Mouse (Mus musculus) hindbrain, embryonic 11.5 days (tissue): ENCODE measurements around the gene Vps37b. TPM values are rescaled to one million over a fixed set of nuclear protein-coding genes. Genes with fewer than 3 reads are reported as not detected.

ENCODE experiments used
- ATAC-seq: fragments of 200-750 bp; cut with Nextera tagmentation; 2 replicates; pipeline ENCODE4 v1.8.0; 2017; ENCODE audit warnings: mild to moderate bottlenecking, moderate TSS enrichment, moderate library complexity; ENCODE audit not compliant: low FRiP score
- DNase-seq: peaks from one replicate; pipeline ENCODE4 v3.0.0-alpha.2; 2015; ENCODE audit warnings: low spot score
- H3K27ac ChIP-seq: fragments of 300-500 bp; sonication (generic); 2 replicates; pipeline ENCODE4 v1.5.1; 2014; ENCODE audit warnings: mild to moderate bottlenecking, low read depth, low read length
- H3K27me3 ChIP-seq: fragments of 300-500 bp; sonication (generic); 2 replicates; pipeline ENCODE4 v1.6.1; 2014; ENCODE audit warnings: mild to moderate bottlenecking, low read length, moderate library complexity, mixed read lengths; ENCODE audit not compliant: control insufficient read depth, insufficient read depth
- H3K36me3 ChIP-seq: fragments of 300-500 bp; sonication (generic); 2 replicates; pipeline ENCODE4 v1.6.1; 2014; ENCODE audit warnings: mild to moderate bottlenecking, low read length, moderate library complexity, mixed read lengths; ENCODE audit not compliant: control insufficient read depth, insufficient read depth
- H3K4me1 ChIP-seq: fragments of 300-500 bp; sonication (generic); replicated peaks from 2 replicates; pipeline ENCODE4 v1.6.1; 2014; ENCODE audit warnings: low read length, mixed read lengths; ENCODE audit not compliant: control insufficient read depth, insufficient read depth
- H3K4me2 ChIP-seq: fragments of 300-500 bp; sonication (generic); replicated peaks from 2 replicates; pipeline ENCODE4 v1.6.1; 2014; ENCODE audit warnings: mild to moderate bottlenecking, low read depth, low read length
- H3K4me3 ChIP-seq: fragments of 300-500 bp; sonication (generic); 2 replicates; pipeline ENCODE4 v1.5.1; 2014; ENCODE audit warnings: low read depth, low read length
- H3K9ac ChIP-seq: fragments of 300-500 bp; sonication (generic); 2 replicates; pipeline ENCODE4 v1.6.1; 2014; ENCODE audit warnings: low read depth, low read length
- H3K9me3 ChIP-seq: fragments of 300-500 bp; sonication (generic); 2 replicates; pipeline ENCODE4 v1.6.1; 2016; ENCODE audit warnings: low read length; ENCODE audit not compliant: control insufficient read depth
- WGBS: fragments of 180-500 bp; shearing (Covaris S2); extraction: QIAGEN DNeasy Blood & Tissue Kit; methylation state at CpG from one replicate; pipeline ENCODE4 v1.1.7; 2014; 5-methylcytosine and 5-hydroxymethylcytosine counted together
- polyA plus RNA-seq: library from polyadenylated mRNA; unstranded; fragments of >200 nt; fragmentation: Nextera tagmentation; extraction: Ambion mirVana; gene quantifications from 2 replicates; pipeline ENCODE4 v1.2.1, GENCODE M21; 2014

Vps37b gene
- polyA plus RNA-seq, 1 experiment from 2014 or later = 38.3 TPM

DNA sequence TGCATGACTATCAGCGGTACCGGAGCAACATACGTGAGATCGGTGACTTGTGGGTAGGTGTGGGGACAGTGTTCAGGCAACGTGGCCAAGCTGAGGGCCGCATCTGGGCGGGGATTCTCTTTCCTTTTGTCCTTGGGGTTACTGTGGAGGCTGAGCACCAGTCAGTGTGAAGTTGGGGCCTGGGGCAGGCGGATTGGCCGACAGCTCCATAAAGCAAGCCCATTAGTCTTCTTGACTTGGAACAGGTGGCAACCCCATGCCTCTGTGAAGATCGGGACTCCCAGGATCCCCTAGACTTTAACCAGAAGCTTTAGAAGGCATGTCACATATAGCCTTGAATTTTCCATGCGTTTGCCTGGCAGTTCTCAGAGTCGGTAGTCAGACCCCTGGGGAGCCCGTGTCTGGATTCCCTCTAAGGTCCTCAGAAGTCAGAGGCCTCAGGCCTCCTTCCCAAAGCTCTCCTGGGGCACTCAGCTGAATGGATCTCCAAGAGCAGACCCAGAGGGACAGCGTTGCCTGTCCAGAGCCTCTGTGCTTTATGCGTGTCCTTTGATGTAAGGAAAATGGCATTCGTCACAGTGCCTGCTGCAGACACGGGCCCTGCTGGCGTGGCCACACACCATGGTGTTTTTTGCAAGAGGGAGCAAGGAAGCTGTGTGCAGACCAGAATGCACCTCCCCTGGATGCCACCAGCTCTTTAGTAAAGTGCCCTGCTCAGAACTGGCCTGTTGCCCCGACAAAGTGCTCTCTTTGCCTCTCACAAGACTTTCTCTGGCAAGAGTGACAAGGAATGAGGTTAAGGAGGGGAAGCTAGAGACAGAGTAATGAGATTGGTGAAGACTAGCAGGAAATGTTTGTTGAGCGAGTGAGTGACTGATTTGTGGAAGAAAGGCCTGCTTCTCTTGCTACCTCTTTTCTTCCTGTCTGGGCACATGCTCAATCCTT lies 41.9 kb downstream of the Vps37b start:
- Histone ChIP-seq H3K9ac (no peak overlapping the region), H3K4me1 (peaks cover 8% of the 10 kb centered on the region; the same call in 1 of the 2 replicates), H3K9me3 (no peaks in the 10 kb centered on the region), H3K36me3 (no peaks in the 10 kb centered on the region), H3K4me2 (no peak overlapping the region), H3K4me3 (no peak overlapping the region), H3K27me3 (peaks cover 14% of the 10 kb centered on the region; the same call in 1 of the 2 replicates), H3K27ac (no peak overlapping the region)
- DNase-seq (peak; percentile 59), ATAC-seq (peak; percentile 72)
- 48% methylated on average over 20 of the region's 20 CpGs for WGBS

DNA sequence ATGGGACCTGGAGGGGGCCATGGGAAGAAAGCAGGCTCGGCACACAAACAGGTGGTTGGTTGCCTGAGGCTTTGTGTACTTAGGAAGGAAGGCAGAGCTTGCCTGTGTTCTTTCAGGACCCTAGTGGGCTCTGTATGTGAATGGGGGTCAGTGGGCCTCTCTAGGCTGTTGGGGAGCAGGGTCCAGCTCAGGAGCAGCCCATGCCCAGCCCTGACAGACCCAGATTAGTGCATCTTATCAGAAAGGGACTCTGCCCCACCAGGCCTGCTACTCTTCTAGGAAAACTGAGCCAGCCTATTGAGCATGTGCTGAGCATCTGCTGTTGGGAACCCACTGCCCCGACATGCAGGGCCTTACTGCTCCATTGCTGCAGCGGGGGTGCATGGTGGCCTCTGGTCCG lies 44.6 kb downstream of the Vps37b start:
- 86% methylated on average over 4 of the region's 4 CpGs for WGBS
- Histone ChIP-seq H3K9me3 (no peaks in the 10 kb centered on the region), H3K4me3 (no peak overlapping the region), H3K4me2 (no peak overlapping the region), H3K27ac (no peak overlapping the region), H3K4me1 (peaks cover 8% of the 10 kb centered on the region; the same call in 1 of the 2 replicates), H3K36me3 (no peaks in the 10 kb centered on the region), H3K27me3 (peaks cover 12% of the 10 kb centered on the region; the same call in 1 of the 2 replicates), H3K9ac (no peak overlapping the region)
- DNase-seq = no peak
- ATAC-seq = no peak

DNA sequence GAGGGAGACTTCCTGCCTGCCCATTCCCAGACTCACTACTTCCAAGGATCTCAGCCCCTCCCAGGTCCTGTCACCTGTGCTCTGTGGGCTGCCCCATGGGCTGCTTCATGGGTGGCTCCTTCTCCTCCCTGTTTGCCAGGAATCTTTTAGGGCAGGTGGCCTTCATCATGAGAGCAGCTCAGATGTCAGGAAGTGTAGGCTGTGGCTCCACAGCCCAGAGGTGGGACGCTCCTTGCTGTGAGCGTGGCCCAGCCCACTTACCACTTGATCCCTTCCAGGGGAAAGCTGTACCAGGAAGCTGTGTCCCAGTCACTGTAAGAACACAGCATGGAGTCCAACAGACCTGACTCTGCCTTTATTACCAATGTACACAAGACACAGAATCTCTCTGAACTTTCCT lies 45.1 kb downstream of the Vps37b start:
- Histone ChIP-seq H3K4me1 (peaks cover 8% of the 10 kb centered on the region; the same call in 1 of the 2 replicates), H3K27me3 (peaks cover 8% of the 10 kb centered on the region; the same call in 1 of the 2 replicates), H3K36me3 (no peaks in the 10 kb centered on the region), H3K9ac (no peak overlapping the region), H3K27ac (no peak overlapping the region), H3K4me3 (no peak overlapping the region), H3K9me3 (no peaks in the 10 kb centered on the region), H3K4me2 (no peak overlapping the region)
- ATAC-seq = no peak
- no peak for DNase-seq
- 83% methylated on average over 2 of the region's 2 CpGs for WGBS

DNA sequence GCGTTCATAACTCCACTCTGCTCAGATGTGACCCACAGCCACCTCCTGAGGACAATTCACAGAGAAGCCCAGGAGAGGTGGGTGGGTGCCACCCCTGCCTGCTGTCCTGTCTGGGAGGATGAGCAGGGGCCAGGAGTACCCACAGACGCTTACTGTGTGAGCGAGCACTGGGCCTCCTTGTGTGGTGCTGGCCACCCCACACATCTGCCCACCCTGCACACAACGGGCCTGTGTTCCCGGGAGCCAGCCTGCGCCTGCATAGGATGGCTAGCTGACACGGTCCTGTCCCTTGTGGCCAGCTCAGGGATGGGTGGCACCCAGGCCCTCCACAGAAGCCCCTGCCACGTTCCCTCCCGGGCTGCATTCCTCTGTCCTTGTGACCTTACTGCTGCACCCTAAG lies 46.6 kb downstream of the Vps37b start:
- Histone ChIP-seq H3K4me1 (peaks cover 4% of the 10 kb centered on the region; the same call in 1 of the 2 replicates), H3K9ac (no peak overlapping the region), H3K27ac (no peak overlapping the region), H3K27me3 (peaks cover 8% of the 10 kb centered on the region; the same call in 1 of the 2 replicates), H3K36me3 (no peaks in the 10 kb centered on the region), H3K4me3 (no peak overlapping the region), H3K9me3 (no peaks in the 10 kb centered on the region), H3K4me2 (no peak overlapping the region)
- ATAC-seq (no peak), DNase-seq (no peak)
- WGBS = 81% methylated on average over 9 of the region's 9 CpGs

DNA sequence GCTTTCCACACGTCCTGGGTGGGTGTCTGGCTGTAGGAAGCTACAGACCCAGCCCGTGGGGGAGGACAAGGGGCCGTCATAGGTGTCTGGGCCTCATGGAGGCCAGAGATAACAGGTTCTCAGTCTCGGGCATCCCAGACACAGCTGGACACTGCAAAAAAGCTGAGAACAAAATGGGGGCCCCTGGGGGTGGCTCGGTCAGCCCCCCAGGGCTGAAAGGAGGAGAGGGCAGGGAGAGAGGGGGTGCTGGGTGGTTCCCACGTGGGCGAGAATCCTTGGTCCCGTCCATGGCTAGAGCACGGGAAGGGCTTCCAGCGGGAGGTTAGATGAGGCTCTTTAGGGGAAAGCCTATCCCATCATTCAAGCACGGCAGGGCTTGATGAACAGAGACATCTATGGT lies 49.2 kb downstream of the Vps37b start:
- H3K27ac ChIP-seq = no peak overlapping the region
- no peaks in the 10 kb centered on the region for H3K9me3 ChIP-seq
- DNase-seq = no peak
- no peak for ATAC-seq
- no peak overlapping the region for H3K9ac ChIP-seq
- H3K4me2 ChIP-seq = no peak overlapping the region
- H3K36me3 ChIP-seq = no peaks in the 10 kb centered on the region
- H3K4me1 ChIP-seq = no peaks in the 10 kb centered on the region
- peaks cover 7% of the 10 kb centered on the region; the same call in 1 of the 2 replicates for H3K27me3 ChIP-seq
- H3K4me3 ChIP-seq = no peak overlapping the region
- 79% methylated on average over 11 of the region's 11 CpGs for WGBS

DNA sequence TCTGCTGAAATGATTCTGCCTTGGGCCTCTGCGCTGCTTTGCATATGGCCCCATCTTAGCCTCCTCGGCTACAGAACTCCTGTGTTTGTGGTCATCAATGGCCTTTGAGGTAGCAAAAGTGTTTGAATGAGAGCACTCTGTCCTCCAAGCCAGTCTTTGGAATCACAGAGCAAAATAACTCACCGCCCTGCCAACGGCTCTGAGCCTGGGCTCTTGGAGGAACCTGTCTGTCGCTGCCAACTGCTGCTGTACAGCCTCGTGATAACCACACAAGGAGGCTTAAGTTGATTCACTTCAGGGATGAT lies 50.9 kb downstream of the Vps37b start:
- 88% methylated on average over 6 of the region's 6 CpGs for WGBS
- Histone ChIP-seq H3K9ac (no peak overlapping the region), H3K27me3 (peaks cover 6% of the 10 kb centered on the region), H3K4me2 (no peak overlapping the region), H3K4me1 (no peaks in the 10 kb centered on the region; the same call in 1 of the 2 replicates), H3K36me3 (no peaks in the 10 kb centered on the region), H3K27ac (no peak overlapping the region), H3K4me3 (no peak overlapping the region), H3K9me3 (no peaks in the 10 kb centered on the region)
- DNase-seq = no peak
- no peak for ATAC-seq

DNA sequence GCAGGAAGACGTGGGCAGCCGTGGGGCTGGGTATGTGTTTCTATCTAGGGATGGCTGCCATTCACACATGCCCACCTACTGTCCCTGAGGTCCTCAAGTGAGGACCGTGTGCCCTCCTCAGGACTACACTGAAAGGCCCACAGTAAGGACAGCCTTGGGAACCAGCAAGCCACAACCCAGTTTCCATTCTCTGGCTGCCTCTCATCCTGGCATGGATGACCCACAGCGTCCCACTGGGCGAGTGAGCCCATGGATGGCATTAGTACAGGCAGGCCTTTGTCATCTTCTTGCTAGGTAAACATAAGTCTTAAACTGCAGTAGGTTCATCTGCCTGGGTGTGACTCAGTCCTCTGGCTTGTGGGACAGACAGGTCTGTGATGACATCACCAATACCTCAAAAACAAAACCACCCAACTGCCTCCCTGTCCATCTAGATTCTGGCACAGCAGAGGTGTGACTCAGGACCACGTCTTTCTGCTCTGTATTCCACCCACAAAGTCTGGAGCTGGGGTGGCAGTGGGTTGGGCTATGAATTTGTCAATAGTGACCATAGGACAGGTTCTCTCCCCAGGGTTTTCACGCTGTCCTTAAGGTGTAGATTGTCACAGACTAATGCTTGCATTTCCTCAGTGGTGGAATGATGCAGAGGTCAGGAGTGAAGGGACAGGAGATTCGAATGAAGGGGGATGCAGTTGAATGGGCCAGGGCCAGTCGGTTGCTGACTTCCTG lies 51.4 kb downstream of the Vps37b start:
- WGBS = 86% methylated on average over 9 of the region's 9 CpGs

DNA sequence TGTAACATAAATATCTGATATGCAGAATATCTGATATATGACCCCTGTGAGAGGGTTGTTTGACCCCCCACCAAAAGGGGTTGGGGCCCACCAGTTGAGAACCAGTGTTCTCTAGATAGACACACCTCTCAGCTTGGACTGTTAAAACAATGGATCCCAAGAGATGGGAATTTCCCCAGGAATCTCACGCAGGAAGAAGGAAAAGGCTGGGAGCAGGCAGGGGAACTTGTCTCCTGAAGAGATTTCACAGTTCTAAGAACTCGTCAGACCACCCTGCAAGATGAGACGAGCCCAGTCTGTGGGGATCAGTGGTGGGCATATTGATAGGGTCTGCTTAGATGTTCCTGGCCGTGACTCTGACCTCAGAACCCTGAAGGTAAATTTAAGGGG lies 52.1 kb downstream of the Vps37b start:
- Histone ChIP-seq H3K4me2 (no peak overlapping the region), H3K36me3 (no peaks in the 10 kb centered on the region), H3K9ac (no peak overlapping the region), H3K4me1 (no peaks in the 10 kb centered on the region; the same call in 1 of the 2 replicates), H3K4me3 (no peak overlapping the region), H3K9me3 (no peaks in the 10 kb centered on the region), H3K27me3 (peaks cover 6% of the 10 kb centered on the region), H3K27ac (no peak overlapping the region)
- DNase-seq (no peak), ATAC-seq (no peak)
- 62% methylated on average over 4 of the region's 4 CpGs for WGBS

More for the DNA sequence above, 51.4 kb downstream of the Vps37b start:
- Histone ChIP-seq H3K36me3 (no peaks in the 10 kb centered on the region), H3K9me3 (no peaks in the 10 kb centered on the region), H3K27me3 (peaks cover 8% of the 10 kb centered on the region), H3K27ac (no peak overlapping the region), H3K9ac (no peak overlapping the region), H3K4me3 (no peak overlapping the region), H3K4me2 (no peak overlapping the region), H3K4me1 (no peaks in the 10 kb centered on the region; the same call in 1 of the 2 replicates)
- no peak for DNase-seq
- ATAC-seq = no peak
